Mouse (Mus musculus) stomach, embryonic 16.5 days (tissue): ENCODE data around the gene Zfp553. TPM values are rescaled to one million over a fixed set of nuclear protein-coding genes. Genes with fewer than 3 reads are reported as not detected.

ENCODE experiments used
- ATAC-seq: fragments of 200-750 bp; cut with Nextera tagmentation; 2 replicates; pipeline ENCODE4 v1.8.0; 2017; ENCODE audit warnings: moderate number of reproducible peaks, moderate TSS enrichment; ENCODE audit not compliant: insufficient read depth, low FRiP score
- H3K27ac ChIP-seq: fragments of 300-500 bp; sonication (generic); 2 replicates; pipeline ENCODE4 v1.5.1; 2014; ENCODE audit warnings: low read length
- H3K27me3 ChIP-seq: fragments of 300-500 bp; sonication (generic); 2 replicates; pipeline ENCODE4 v1.6.1; 2014; ENCODE audit warnings: low read length, control low read depth, mixed read lengths; ENCODE audit not compliant: control insufficient read depth, insufficient read depth
- H3K36me3 ChIP-seq: fragments of 300-500 bp; sonication (generic); 2 replicates; pipeline ENCODE4 v1.6.1; 2014; ENCODE audit warnings: low read length; ENCODE audit not compliant: control insufficient read depth, insufficient read depth
- H3K4me1 ChIP-seq: fragments of 300-500 bp; sonication (generic); 2 replicates; pipeline ENCODE4 v1.6.1; 2014; ENCODE audit warnings: low read length, control low read depth, mixed read lengths; ENCODE audit not compliant: control insufficient read depth, insufficient read depth
- H3K4me2 ChIP-seq: fragments of 300-500 bp; sonication (generic); 2 replicates; pipeline ENCODE4 v1.6.1; 2014; ENCODE audit warnings: low read depth, low read length, mixed read lengths
- H3K4me3 ChIP-seq: fragments of 300-500 bp; sonication (generic); replicated peaks from 2 replicates; pipeline ENCODE4 v1.5.1; 2014; ENCODE audit warnings: mild to moderate bottlenecking, low read length
- H3K9ac ChIP-seq: fragments of 300-500 bp; sonication (generic); 2 replicates; pipeline ENCODE4 v1.6.1; 2014; ENCODE audit warnings: low read length
- H3K9me3 ChIP-seq: fragments of 300-500 bp; sonication (generic); replicated peaks from 2 replicates; pipeline ENCODE4 v1.6.1; 2016; ENCODE audit warnings: low read length, control low read depth; ENCODE audit not compliant: control insufficient read depth
- WGBS: fragments of 180-500 bp; shearing (Covaris S2); extraction: QIAGEN DNeasy Blood & Tissue Kit; methylation state at CpG from one replicate; pipeline ENCODE4 v1.1.7; 2014; 5-methylcytosine and 5-hydroxymethylcytosine counted together
- polyA plus RNA-seq: library from polyadenylated mRNA; unstranded; fragments of >200 nt; fragmentation: Nextera tagmentation; extraction: Ambion mirVana; gene quantifications from 2 replicates; pipeline ENCODE4 v1.2.1, GENCODE M21; 2015

The Zfp553 gene
- polyA plus RNA-seq, 1 experiment from 2014 or later: 27.1 TPM

DNA sequence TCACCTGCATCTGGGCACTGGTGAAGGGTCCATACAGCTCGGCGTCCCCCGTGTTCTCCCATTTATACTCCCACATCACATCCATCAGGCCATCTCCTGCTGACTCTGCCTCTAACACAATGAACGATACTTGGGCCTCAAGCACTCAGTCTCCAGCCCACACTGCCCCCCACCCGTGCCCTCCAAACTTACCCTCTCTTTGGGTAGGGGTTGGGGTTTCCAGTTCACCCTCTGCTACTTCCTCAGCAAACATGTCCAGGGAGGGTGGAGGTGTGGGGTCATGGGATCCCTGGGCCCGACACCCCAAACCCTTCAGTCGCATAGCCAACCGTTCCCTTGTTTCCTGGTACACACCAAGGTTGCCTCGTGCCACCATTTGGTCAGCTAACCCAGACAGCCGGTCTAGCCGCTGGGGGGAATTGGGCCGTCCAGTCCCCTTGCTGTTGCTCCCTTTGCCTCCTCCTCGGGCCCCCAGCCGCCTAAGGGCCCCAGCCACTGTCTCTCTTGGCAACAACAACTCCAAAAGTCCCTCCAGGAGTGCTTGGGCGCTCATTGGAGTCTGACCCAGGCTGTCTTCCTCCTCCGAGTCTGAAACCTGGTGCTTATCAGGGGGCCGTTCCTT lies 38.7 kb upstream of the Zfp553 start:
- no peak overlapping the region; the same call in 1 of the 2 replicates for H3K4me3 ChIP-seq

DNA sequence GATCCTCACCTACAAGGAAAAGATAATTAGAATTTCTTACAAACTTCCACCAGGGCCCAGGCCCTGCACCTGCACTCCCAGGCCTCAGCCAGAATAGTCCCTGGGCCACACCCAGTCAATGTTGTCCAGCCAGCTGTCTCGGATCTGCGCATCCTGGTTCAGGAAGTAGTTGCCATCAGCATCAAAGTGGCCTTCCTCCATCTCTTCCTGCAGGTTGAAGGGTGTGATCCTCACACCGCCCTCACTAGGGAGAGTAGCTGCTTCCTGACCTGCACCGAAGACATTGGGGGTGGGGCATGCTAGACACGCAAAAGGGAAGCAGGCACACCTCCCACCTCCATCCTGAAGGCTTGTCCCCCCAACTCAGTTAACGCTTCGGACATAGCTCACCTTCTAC lies 38.2 kb upstream of the Zfp553 start:
- H3K36me3 ChIP-seq: peaks cover 24% of the 10 kb centered on the region
- peaks cover 23% of the 10 kb centered on the region for H3K4me1 ChIP-seq
- ATAC-seq: no peak
- H3K27ac ChIP-seq: peak overlapping the region; percentile 93; the same call in 1 of the 2 replicates
- H3K4me2 ChIP-seq: peak overlapping the region; percentile 93
- 66% methylated on average over 7 of the region's 7 CpGs for WGBS
- H3K9me3 ChIP-seq: no peaks in the 10 kb centered on the region
- no peaks in the 10 kb centered on the region for H3K27me3 ChIP-seq
- peak overlapping the region; percentile 86 for H3K9ac ChIP-seq
- H3K4me3 ChIP-seq: peak overlapping the region; percentile 91

More for the DNA sequence above, 38.7 kb upstream of the Zfp553 start:
- Histone ChIP-seq H3K36me3 (peaks cover 22% of the 10 kb centered on the region), H3K27me3 (no peaks in the 10 kb centered on the region), H3K4me2 (peak overlapping the region; percentile 93; the same call in 1 of the 2 replicates), H3K9me3 (no peaks in the 10 kb centered on the region), H3K4me1 (peaks cover 23% of the 10 kb centered on the region), H3K27ac (no peak overlapping the region), H3K9ac (peak overlapping the region; percentile 86; the same call in 1 of the 2 replicates)
- no peak for ATAC-seq
- 87% methylated on average over 17 of the region's 17 CpGs for WGBS

DNA sequence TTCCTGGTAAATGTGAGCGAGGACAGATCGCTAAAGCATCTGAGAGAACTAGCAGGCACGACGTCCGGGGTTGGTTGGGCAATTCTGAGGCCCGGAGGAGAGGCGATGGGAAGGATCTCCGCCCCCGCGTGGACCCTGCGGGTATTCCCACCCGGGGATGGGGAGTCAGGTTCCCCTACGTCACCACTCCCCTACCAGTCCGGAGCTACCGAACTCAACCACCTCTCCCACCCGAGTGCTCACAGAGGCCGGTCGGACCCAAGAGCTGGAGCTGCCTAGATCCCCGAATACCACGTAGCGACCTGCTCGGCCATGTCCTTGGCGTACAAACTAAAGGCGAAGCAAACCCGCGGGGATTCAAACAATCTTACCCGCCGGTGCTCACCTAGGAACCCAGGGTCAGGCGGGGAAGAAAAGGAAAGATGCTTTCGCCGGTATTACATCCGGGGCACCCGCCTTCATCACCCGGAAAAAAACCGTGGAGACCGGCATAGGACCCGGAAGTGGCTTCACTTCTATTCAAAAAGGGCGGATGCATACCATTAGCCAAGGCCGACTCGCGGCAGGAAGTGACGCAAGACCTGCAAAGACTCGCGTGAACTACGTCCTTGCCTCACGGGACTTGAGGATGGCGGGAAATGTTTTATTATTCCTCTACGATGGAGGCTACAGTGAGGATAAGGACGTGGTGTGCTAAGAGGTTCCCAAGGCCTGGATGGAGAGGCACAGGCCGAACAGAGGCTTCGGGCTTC lies 37.1 kb upstream of the Zfp553 start, which contains the start of gene Cd2bp2:
Gene Cd2bp2 (minus strand): TSS at position 507 of the 752 bp plus-strand sequence.
- Histone ChIP-seq H3K9ac (peak within 1 kb of the TSS; percentile 86), H3K4me2 (peak within 1 kb of the TSS; percentile 93), H3K36me3 (peaks cover 28% of the 10 kb centered on the region), H3K4me3 (peak within 1 kb of the TSS; percentile 91), H3K27me3 (no peaks in the 10 kb centered on the region), H3K4me1 (peaks cover 23% of the 10 kb centered on the region), H3K27ac (peak within 1 kb of the TSS; percentile 93), H3K9me3 (no peaks in the 10 kb centered on the region)
- ATAC-seq: peak; percentile 96
- WGBS: under 1% methylated on average over 51 of the region's 51 CpGs

DNA sequence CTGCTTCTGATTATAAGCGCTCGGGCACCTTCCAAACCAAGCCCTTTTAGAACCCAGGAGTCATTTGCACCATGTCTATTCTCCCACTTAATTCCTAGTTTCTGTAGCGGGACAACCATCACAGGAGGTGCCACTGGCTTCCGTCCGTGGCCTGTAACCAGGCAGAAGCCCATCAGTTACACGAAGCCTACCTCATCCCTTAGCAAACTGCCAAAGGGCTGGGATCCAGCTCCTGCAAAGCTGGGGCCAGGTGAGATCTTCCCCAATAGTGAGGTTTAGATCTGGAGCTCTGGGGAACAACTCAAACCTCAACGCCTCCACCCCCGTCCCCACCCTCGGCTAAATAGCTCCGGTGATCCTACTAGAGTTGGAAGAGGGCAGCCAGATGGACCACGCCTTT lies 36.4 kb upstream of the Zfp553 start:
- Histone ChIP-seq H3K4me2 (peak overlapping the region; percentile 93), H3K9ac (peak overlapping the region; percentile 85), H3K4me3 (peak overlapping the region; percentile 91), H3K36me3 (peaks cover 32% of the 10 kb centered on the region), H3K27me3 (no peaks in the 10 kb centered on the region), H3K4me1 (peaks cover 23% of the 10 kb centered on the region), H3K9me3 (no peaks in the 10 kb centered on the region), H3K27ac (peak overlapping the region; percentile 89)
- 46% methylated on average over 11 of the region's 11 CpGs for WGBS
- ATAC-seq: no peak

DNA sequence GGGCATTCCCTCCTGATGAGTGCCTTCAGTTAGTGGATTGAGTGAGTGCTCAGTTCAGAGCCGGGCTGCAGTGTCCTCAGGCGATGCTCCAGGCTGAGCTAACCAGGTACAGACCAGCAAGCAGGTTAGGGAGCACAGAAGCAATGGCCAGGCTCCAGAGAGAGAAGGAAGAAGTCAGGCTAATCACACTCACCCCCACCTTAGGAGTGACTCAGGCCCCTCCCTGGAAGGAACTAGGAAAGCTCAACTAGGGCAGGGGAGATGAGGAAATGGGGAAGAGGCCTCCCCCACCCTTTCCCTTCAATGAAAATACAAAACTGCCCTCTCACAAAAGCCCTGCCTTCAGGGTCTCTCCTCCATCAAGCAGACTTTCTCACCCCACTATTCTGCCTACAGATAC lies 26.3 kb upstream of the Zfp553 start:
- ATAC-seq: no peak
- 51% methylated on average over 2 of the region's 2 CpGs for WGBS

DNA sequence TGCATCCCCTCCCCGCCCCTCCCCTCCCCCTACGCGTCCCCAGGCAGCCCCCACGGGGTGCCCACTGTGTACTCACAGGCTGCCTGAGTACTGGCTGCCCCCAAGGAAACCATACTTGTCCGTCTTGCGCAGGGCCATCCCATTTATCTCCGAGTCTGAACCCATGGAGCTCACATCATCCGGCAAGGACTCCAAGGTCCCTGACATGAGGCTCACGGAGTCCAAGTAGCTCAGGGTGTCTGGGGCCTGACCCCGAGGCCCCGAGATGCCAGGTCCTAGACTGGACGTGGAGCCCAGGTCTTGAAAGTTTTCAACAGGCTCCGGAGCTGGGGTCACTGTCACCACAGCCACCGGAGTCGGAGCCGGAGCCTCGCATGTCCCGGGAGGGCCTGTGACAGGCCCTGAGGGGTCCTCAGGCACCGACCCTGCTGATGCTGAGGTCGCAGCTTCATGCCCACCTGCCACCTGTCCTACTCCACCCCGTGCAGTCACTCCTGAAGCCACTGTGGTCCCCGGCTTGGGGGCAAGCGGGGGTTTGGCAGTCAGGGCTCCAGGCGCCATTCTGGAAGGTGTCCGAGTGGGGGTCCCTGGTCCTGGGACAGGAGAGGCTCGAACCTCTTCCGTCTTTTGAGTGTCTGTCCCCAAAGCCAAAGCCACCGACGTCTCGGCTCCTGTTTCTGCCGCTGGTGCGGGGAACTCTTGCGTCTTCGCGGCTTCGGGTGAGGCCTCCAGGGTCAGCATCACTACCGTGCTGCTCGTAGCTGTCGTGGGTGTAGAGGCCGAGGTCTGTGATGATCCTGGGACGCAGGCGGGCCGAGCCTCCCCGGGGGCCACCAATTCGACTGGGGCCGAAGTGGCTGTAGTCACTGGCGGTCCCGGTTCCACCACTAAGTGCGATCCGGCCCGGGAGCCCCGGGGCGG lies 25.2 kb upstream of the Zfp553 start:
- peak overlapping the region; percentile 97 for H3K4me2 ChIP-seq
- peak overlapping the region; percentile 64 for H3K4me3 ChIP-seq
- peak overlapping the region; percentile 82 for H3K9ac ChIP-seq
- peak overlapping the region; percentile 80 for H3K27ac ChIP-seq
- H3K36me3 ChIP-seq: 0 out of 2 replicates have a peak, but pooled peaks cover 3% of the 10 kb centered on the region
- H3K9me3 ChIP-seq: no peaks in the 10 kb centered on the region
- H3K27me3 ChIP-seq: no peaks in the 10 kb centered on the region
- H3K4me1 ChIP-seq: peaks cover 14% of the 10 kb centered on the region
- WGBS: under 1% methylated on average over 53 of the region's 53 CpGs
- ATAC-seq: no peak

More for the DNA sequence above, 26.3 kb upstream of the Zfp553 start:
- Histone ChIP-seq H3K9ac (peak overlapping the region; percentile 82), H3K27ac (peak overlapping the region; percentile 80; the same call in 1 of the 2 replicates), H3K9me3 (no peaks in the 10 kb centered on the region), H3K4me2 (peak overlapping the region; percentile 97), H3K27me3 (no peaks in the 10 kb centered on the region), H3K36me3 (0 out of 2 replicates have a peak, but pooled peaks cover 5% of the 10 kb centered on the region), H3K4me3 (peak overlapping the region; percentile 64), H3K4me1 (peaks cover 14% of the 10 kb centered on the region)

DNA sequence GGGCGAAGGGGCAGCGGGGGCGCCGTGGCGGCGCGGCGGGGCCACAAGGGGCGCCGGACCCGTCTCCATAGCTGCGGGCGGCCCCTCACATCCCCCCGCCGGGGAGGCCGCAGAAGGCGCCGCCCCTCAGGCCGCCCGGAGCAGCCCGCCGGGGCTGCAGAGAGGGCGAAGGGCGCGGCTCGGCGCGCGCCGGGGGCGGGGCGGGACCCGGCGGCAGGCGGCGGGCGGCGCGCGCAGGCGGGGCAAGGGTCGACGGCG lies 24.6 kb upstream of the Zfp553 start, which contains the start of gene Tbc1d10b:
Gene Tbc1d10b (minus strand): TSS at position 174 of the 258 bp plus-strand sequence.
- Histone ChIP-seq H3K4me1 (peaks cover 14% of the 10 kb centered on the region), H3K27me3 (no peaks in the 10 kb centered on the region), H3K36me3 (no peaks in the 10 kb centered on the region), H3K4me3 (peak within 1 kb of the TSS; percentile 64), H3K9ac (peak within 1 kb of the TSS; percentile 82), H3K27ac (peak within 1 kb of the TSS; percentile 82), H3K9me3 (no peaks in the 10 kb centered on the region), H3K4me2 (peak within 1 kb of the TSS; percentile 97)
- no peak; the same call in none of the 2 replicates for ATAC-seq
- WGBS: under 1% methylated on average over 44 of the region's 44 CpGs

DNA sequence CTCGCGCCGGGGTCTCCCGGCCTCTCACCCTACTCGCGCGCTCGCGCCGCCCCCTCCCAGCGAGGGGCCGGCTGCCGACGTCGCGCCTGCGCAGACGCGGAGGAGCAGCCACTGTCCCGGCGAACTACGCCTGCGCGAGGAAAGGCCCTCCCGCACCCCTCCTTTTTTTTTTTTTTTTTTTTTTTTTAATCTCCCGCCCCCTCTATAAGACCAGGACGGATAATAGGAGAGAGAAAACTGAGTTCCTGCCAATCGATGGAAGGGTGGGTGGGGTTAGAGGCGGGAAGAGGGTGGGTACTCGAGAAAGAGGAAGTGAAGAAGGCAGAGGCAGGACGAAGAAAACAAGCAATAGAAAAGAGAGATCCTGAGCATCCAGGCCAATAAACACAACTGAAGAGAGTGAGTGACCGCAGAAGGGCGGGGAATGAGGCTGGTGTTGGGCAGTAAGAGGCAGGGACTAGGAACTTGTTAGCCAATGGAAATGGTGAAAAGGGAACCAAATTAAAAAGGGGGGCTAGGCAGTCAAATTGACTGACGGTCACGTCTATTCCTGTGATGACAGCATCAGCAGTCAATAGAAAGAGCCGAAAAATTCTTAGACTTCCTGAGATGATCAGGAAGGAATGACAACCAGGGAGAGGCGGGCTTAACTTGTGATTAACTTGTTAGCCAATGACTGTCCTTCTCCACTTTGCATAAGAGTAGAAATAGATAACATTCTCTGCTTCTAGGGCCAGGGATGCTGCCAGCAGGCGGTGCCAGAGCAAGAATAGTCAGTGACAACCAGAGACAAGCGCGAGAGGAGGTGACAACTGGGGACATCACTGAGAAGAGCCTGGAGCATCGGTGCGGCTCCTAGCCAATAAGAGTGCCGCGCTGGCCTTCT lies 24.1 kb upstream of the Zfp553 start, which contains the start of gene Mylpf:
Gene Mylpf (plus strand): TSS at position 338 of the 886 bp plus-strand sequence.
- peak within 1 kb of the TSS; percentile 97 for H3K4me2 ChIP-seq
- H3K4me1 ChIP-seq: peaks cover 14% of the 10 kb centered on the region
- no peaks in the 10 kb centered on the region for H3K36me3 ChIP-seq
- peak within 1 kb of the TSS; percentile 64 for H3K4me3 ChIP-seq
- no peaks in the 10 kb centered on the region for H3K27me3 ChIP-seq
- WGBS: under 1% methylated on average over 44 of the region's 44 CpGs
- H3K9me3 ChIP-seq: no peaks in the 10 kb centered on the region
- H3K9ac ChIP-seq: peak within 1 kb of the TSS; percentile 82
- H3K27ac ChIP-seq: peak within 1 kb of the TSS; percentile 82
- ATAC-seq: peak; percentile 94
